Mouse (Mus musculus) embryonic facial prominence, embryonic 11.5 days (tissue): ENCODE measurements around the gene Fam136a. TPM values are rescaled to one million over a fixed set of nuclear protein-coding genes. Genes with fewer than 3 reads are reported as not detected.
"Not testable (repeated sequence)": the region's sequence is repeated elsewhere in the genome, so short reads cannot be mapped to it uniquely, and the experiment has no call there.

Experiments
- ATAC-seq: fragments of 200-750 bp; cut with Nextera tagmentation; replicated peaks from 2 replicates; pipeline ENCODE4 v1.8.0; 2017; ENCODE audit warnings: low read depth; ENCODE audit not compliant: insufficient number of reproducible peaks, low FRiP score, low TSS enrichment
- DNase-seq: peaks from one replicate; pipeline ENCODE4 v3.0.0-alpha.2; 2015; ENCODE audit warnings: low spot score
- H3K27ac ChIP-seq: fragments of 300-500 bp; sonication (generic); replicated peaks from 2 replicates; pipeline ENCODE4 v1.5.1; 2014; ENCODE audit warnings: mild to moderate bottlenecking, low read depth, low read length, control low read depth
- H3K27me3 ChIP-seq: fragments of 300-500 bp; sonication (generic); 2 replicates; pipeline ENCODE4 v1.6.1; 2014; ENCODE audit warnings: mild to moderate bottlenecking, low read length, moderate library complexity, mixed read lengths; ENCODE audit not compliant: control insufficient read depth, insufficient read depth
- H3K36me3 ChIP-seq: fragments of 300-500 bp; sonication (generic); replicated peaks from 2 replicates; pipeline ENCODE4 v1.6.1; 2014; ENCODE audit warnings: low read depth, mild to moderate bottlenecking, low read length, moderate library complexity, mixed read lengths; ENCODE audit not compliant: control insufficient read depth, insufficient read depth
- H3K4me1 ChIP-seq: fragments of 300-500 bp; sonication (generic); 2 replicates; pipeline ENCODE4 v1.6.1; 2014; ENCODE audit warnings: low read length, mixed read lengths; ENCODE audit not compliant: control insufficient read depth, insufficient read depth
- H3K4me2 ChIP-seq: fragments of 300-500 bp; sonication (generic); 2 replicates; pipeline ENCODE4 v1.6.1; 2014; ENCODE audit warnings: low read depth, mild to moderate bottlenecking, control low read depth, low read length, moderate library complexity
- H3K4me3 ChIP-seq: fragments of 300-500 bp; sonication (generic); 2 replicates; pipeline ENCODE4 v1.5.1; 2014; ENCODE audit warnings: low read depth, low read length, control low read depth
- H3K9ac ChIP-seq: fragments of 300-500 bp; sonication (generic); replicated peaks from 2 replicates; pipeline ENCODE4 v1.6.1; 2014; ENCODE audit warnings: mild to moderate bottlenecking, control low read depth, low read length
- H3K9me3 ChIP-seq: fragments of 300-500 bp; sonication (generic); replicated peaks from 2 replicates; pipeline ENCODE4 v1.6.1; 2016; ENCODE audit warnings: mild to moderate bottlenecking, low read length, inconsistent platforms, mixed read lengths; ENCODE audit not compliant: control insufficient read depth
- WGBS: fragments of 180-500 bp; shearing (Covaris S2); extraction: QIAGEN DNeasy Blood & Tissue Kit; methylation state at CpG from one replicate; pipeline ENCODE4 v1.1.7; 2014; 5-methylcytosine and 5-hydroxymethylcytosine counted together
- polyA plus RNA-seq: library from polyadenylated mRNA; unstranded; fragments of >200 nt; fragmentation: Nextera tagmentation; extraction: Ambion mirVana; gene quantifications from 2 replicates; pipeline ENCODE4 v1.2.1, GENCODE M21; 2014

Gene Fam136a
- polyA plus RNA-seq, 1 experiment from 2014 or later, result 172 TPM

DNA sequence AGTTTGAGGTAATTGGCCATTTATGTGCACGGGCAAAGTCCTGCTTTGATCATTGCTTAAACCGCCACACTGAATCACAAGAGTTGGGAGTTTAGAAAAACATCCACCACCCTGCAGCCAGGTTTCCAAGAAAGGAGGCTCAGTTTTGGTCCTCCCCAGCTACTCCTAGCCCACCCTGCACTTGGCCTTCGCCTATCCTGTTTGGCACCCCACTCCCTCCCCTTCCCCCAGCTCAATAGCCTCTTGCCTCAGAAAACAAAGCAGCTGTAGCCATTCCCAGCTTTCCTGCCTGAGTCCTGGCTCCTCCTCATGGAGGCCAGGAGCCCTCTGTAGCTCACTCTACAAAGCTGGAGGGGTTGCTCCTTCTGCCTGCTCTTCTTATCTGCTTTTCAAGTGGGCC lies 37.1 kb upstream of the Fam136a start:
- no peak overlapping the region for H3K4me3 ChIP-seq
- H3K27ac ChIP-seq, result no peak overlapping the region
- H3K9ac ChIP-seq, result no peak overlapping the region
- no peaks in the 10 kb centered on the region for H3K9me3 ChIP-seq
- no peak for DNase-seq
- no peak for ATAC-seq
- H3K36me3 ChIP-seq, result no peaks in the 10 kb centered on the region
- no peaks in the 10 kb centered on the region; the same call in 1 of the 2 replicates for H3K4me1 ChIP-seq
- H3K4me2 ChIP-seq, result no peak overlapping the region
- 60% methylated on average over 3 of the region's 3 CpGs for WGBS
- H3K27me3 ChIP-seq, result no peaks in the 10 kb centered on the region

DNA sequence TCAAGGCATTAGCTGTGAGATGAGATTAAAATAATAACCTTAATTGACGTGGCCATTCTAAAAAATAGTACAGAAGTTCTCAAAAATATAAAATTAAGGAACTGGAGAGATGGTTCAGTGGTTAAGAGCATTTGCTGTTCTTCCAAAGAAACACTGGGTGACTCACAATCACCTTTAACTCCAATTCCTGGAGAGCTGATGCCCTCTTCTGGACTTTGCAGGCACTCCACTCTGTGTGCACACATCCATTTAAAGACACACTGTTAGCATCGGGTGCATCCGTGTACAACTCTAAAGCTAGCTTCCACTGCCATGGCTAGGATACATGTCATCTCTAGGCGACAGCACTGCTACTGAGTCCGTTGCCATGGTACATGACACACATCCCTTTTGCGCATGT lies 35.5 kb upstream of the Fam136a start:
- no peak for DNase-seq
- Histone ChIP-seq H3K27me3 (no peaks in the 10 kb centered on the region), H3K4me2 (no peak overlapping the region), H3K36me3 (no peaks in the 10 kb centered on the region), H3K4me3 (no peak overlapping the region), H3K27ac (no peak overlapping the region), H3K9ac (no peak overlapping the region), H3K4me1 (no peaks in the 10 kb centered on the region; the same call in 1 of the 2 replicates), H3K9me3 (no peaks in the 10 kb centered on the region)
- no peak for ATAC-seq
- 90% methylated on average over 6 of the region's 6 CpGs for WGBS

DNA sequence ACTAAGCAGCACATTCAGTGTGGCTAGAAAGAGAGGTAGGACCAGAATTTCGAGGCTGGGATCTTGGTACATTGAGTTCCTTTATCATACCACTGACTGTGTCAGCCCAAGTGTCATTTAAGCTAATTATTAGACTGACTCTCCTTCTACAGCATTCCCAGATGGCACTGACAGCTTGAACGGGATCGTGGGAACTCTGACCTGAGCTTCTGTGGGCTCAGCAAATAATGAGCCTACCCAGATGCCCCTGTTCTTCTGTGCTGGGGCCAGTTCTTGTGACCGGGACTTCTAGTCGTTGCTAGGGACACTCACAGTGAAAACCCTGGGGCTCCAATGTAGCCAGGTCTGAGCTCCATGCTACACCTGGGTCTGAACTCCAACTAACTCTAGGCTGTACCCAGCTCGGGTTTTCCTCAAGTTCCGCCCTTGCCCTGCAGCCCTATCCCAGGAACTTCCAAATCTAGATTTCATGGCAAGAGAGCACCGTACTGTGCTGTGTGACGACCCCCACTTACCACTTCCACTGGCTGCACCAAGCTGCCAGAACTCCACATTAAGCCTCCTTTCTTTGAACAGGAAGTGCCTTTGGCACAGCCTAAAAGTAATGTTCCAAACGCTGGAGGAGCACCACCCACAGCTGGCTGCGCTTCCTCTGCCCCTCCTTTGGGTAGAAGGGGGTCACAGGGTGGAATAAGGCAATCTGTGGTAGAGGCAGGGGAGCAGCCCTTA lies 30.2 kb upstream of the Fam136a start:
- DNase-seq, result no peak
- no peak for ATAC-seq
- WGBS, result 67% methylated on average over 11 of the region's 11 CpGs
- Histone ChIP-seq H3K4me2 (no peak overlapping the region), H3K9me3 (no peaks in the 10 kb centered on the region), H3K27me3 (no peaks in the 10 kb centered on the region), H3K4me3 (no peak overlapping the region), H3K9ac (no peak overlapping the region), H3K36me3 (no peaks in the 10 kb centered on the region), H3K27ac (no peak overlapping the region), H3K4me1 (no peaks in the 10 kb centered on the region)

DNA sequence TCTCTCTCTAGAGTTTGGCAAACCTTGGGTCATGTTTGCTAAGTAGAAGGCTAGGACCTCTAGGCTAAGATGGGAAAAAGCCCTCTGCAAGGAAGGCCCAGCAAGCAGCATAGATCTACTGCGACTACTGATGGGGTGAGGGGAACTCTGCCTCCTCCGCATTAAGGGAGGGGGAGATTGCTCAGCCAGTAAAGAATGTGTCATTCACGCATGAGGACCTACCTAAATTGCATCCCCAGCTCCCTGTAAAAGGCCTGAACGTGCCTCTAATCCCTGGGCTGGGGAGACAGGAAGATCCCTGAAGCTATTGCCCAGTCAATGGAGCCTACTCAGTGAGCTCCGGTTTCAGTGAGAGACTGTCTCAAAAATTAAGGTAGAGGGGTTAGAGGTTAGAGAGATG lies 29.6 kb upstream of the Fam136a start:
- no peak overlapping the region for H3K27ac ChIP-seq
- WGBS, result 59% methylated on average over 5 of the region's 5 CpGs
- H3K9me3 ChIP-seq, result no peaks in the 10 kb centered on the region
- ATAC-seq (no peak), DNase-seq (no peak)
- H3K4me3 ChIP-seq, result no peak overlapping the region
- H3K4me2 ChIP-seq, result no peak overlapping the region
- no peaks in the 10 kb centered on the region for H3K36me3 ChIP-seq
- no peak overlapping the region for H3K9ac ChIP-seq
- no peaks in the 10 kb centered on the region for H3K27me3 ChIP-seq
- no peaks in the 10 kb centered on the region for H3K4me1 ChIP-seq

DNA sequence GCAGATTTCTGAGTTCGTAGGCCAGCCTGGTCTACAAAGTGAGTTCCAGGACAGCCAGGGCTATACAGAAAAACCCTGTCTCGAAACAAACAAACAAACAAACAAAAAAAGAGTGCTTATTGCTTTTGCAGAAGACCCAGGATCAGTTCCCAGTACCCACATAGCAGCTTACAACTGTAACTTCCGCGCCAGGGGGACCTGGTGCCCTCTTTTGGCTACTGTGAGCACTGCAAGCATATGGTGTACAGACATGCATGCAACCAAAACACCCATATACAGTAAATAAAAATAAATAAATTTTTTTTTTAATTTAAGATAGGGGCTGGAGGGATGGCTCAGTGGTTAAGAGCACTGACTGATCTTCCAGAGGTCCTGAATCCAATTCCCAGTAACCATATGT lies 29.1 kb upstream of the Fam136a start:
- not testable (repeated sequence) for H3K9ac ChIP-seq, H3K9me3 ChIP-seq, H3K4me3 ChIP-seq, DNase-seq, H3K36me3 ChIP-seq, H3K4me1 ChIP-seq, H3K27me3 ChIP-seq, H3K4me2 ChIP-seq, ATAC-seq, H3K27ac ChIP-seq
- 87% methylated on average over 4 of the region's 4 CpGs for WGBS

DNA sequence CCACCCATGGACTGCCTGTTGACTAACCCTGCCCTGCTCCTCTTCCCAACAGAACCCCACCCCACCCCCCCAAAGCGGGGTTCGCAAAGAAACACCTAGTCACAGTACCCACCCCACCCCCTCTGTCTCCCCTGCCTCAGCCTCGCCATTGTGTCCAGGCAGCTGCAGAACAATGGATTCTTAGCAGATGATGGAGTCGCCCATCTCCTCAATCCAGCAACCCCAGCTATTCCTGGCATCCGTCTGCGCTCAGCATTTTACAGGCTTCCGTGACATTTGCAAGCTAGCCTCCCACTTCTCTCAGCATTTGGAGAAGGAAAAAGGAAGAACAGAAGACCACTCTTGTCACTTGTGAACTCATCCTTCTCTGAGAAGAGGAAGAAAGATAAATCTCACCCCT lies 21.8 kb upstream of the Fam136a start:
- no peaks in the 10 kb centered on the region for H3K27me3 ChIP-seq
- no peak overlapping the region for H3K4me2 ChIP-seq
- 23% methylated on average over 7 of the region's 7 CpGs for WGBS
- H3K9ac ChIP-seq, result no peak overlapping the region
- no peak overlapping the region for H3K27ac ChIP-seq
- DNase-seq (no peak), ATAC-seq (no peak)
- H3K4me1 ChIP-seq, result no peaks in the 10 kb centered on the region
- H3K4me3 ChIP-seq, result no peak overlapping the region
- H3K36me3 ChIP-seq, result no peaks in the 10 kb centered on the region
- H3K9me3 ChIP-seq, result no peaks in the 10 kb centered on the region

DNA sequence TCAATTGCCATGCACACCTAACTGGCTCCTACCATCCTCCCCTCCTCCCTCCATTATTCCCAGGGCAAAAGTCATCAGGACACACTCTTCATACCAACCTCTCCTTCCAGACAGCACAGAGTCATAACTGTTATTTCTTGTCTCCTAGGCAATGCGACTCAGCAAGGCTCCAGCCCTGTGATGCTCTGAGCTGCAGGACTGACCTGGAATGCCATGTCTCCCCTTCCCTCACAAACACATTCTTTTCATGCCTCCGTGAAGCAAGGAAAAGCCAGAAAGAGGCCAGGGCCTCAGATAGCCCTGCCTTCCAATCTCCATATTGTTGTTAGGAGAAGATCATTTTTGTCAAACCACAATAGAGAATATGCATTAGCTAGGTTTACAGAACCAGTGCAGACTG lies 19.4 kb upstream of the Fam136a start:
- H3K27me3 ChIP-seq, result no peaks in the 10 kb centered on the region
- H3K9me3 ChIP-seq, result no peaks in the 10 kb centered on the region
- H3K27ac ChIP-seq, result no peak overlapping the region
- no peaks in the 10 kb centered on the region for H3K36me3 ChIP-seq
- H3K4me2 ChIP-seq, result no peak overlapping the region
- no peak overlapping the region for H3K9ac ChIP-seq
- no peak overlapping the region for H3K4me3 ChIP-seq
- ATAC-seq (no peak), DNase-seq (no peak)
- no peaks in the 10 kb centered on the region for H3K4me1 ChIP-seq
- WGBS, result 67% methylated on average over 2 of the region's 2 CpGs

DNA sequence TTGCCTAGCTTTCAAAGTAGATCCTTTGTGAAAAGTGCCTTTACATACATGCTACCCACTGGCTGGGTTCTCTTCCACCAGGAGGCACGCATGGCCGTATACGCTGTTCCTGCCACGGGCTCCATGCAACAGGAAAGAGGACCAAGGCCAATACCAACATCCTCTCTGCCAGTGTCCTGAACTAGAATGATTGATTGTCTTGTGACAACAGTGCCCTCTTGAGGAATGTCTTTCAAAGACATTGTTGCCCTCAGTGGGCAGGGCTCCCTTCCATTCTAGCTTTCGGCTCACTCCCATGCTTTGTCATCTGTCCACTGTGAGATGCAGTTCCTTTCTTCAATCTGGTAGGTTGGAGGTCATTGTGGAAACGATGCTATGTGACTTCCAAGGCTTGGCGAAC lies 16.2 kb upstream of the Fam136a start:
- Histone ChIP-seq H3K4me3 (no peak overlapping the region), H3K9me3 (no peaks in the 10 kb centered on the region), H3K9ac (no peak overlapping the region), H3K27me3 (no peaks in the 10 kb centered on the region), H3K4me1 (no peaks in the 10 kb centered on the region), H3K27ac (no peak overlapping the region), H3K4me2 (no peak overlapping the region), H3K36me3 (no peaks in the 10 kb centered on the region)
- ATAC-seq (no peak), DNase-seq (no peak)
- 58% methylated on average over 7 of the region's 7 CpGs for WGBS
